8 mouse cellular contexts compared by ENCODE assay signal in genomic region chr7:29983340-29983689, GRCm38 (mm10). TPM values are rescaled to one million over a fixed set of nuclear protein-coding genes. Genes with fewer than 3 reads are reported as not detected.
DNase-seq lines count a peak whose midpoint lies in the region; ATAC-seq and TF ChIP-seq lines count a peak whose summit lies in the region.

No protein-coding gene starts in this region.

- no peak for ATAC-seq in kidney, embryonic 16.5 days (ENCODE audit: low FRiP score, low TSS enrichment)
- ATAC-seq in embryonic facial prominence, embryonic 11.5 days (replicated peaks; ENCODE audit: insufficient number of reproducible peaks, low FRiP score, low TSS enrichment, low read depth), result no peak; the same call in 1 of the 2 replicates
- no peak for ATAC-seq in hindbrain, postnatal 0 days
- ATAC-seq in monocyte, adult 5-6 weeks (replicated peaks; ENCODE audit: insufficient number of reproducible peaks, low FRiP score, low TSS enrichment, poor library complexity, severe bottlenecking), result 0 out of 2 replicates have a peak, but pooled peaks have one; percentile 1

- H3K9ac ChIP-seq in kidney, embryonic 16.5 days (replicated peaks; ENCODE audit: low read length), result peak overlapping the region; percentile 81
- peak overlapping the region; percentile 89 for H3K9ac ChIP-seq in embryonic facial prominence, embryonic 11.5 days (replicated peaks; ENCODE audit: low read length)
- peak overlapping the region; percentile 68 for H3K9ac ChIP-seq in hindbrain, postnatal 0 days (replicated peaks; ENCODE audit: low read length)

- TF ChIP-seq CTCF in hindbrain, postnatal 0 days (IDR thresholded peaks at IDR 0.05; ENCODE audit: low read depth), result no peak

- WGBS in kidney, embryonic 16.5 days, result 0% methylated on average over 8 of the region's 8 CpGs
- WGBS in embryonic facial prominence, embryonic 11.5 days, result 0% methylated on average over 8 of the region's 8 CpGs
- 2% methylated on average over 8 of the region's 8 CpGs for WGBS in hindbrain, postnatal 0 days

- H3K4me1 ChIP-seq in kidney, embryonic 16.5 days (ENCODE audit: insufficient read depth, low read length), result peaks cover 19% of the 10 kb centered on the region
- H3K4me1 ChIP-seq in embryonic facial prominence, embryonic 11.5 days (ENCODE audit: control insufficient read depth, insufficient read depth, low read length), result no peaks in the 10 kb centered on the region
- H3K4me1 ChIP-seq in hindbrain, postnatal 0 days (ENCODE audit: insufficient read depth, low read length), result peaks cover 5% of the 10 kb centered on the region; the same call in 1 of the 2 replicates

- no peak for DNase-seq in kidney, adult 8-10 months
- DNase-seq in embryonic facial prominence, embryonic 11.5 days (ENCODE audit: low spot score), result no peak
- DNase-seq in hindbrain, postnatal 0 days (ENCODE audit: low spot score), result no peak
- no peak for DNase-seq in layer of hippocampus, postnatal 36 days
- no peak for DNase-seq in cerebellum, adult 11 months
- DNase-seq in c-Kit-positive CD71-positive TER-119-positive erythroid progenitor cells, embryonic 14.5 days (ENCODE audit: low spot score), result no peak

- peak overlapping the region; percentile 96 for H3K27ac ChIP-seq in kidney, embryonic 16.5 days (ENCODE audit: low read length)
- peak overlapping the region; percentile 89 for H3K27ac ChIP-seq in embryonic facial prominence, embryonic 11.5 days (replicated peaks; ENCODE audit: low read depth, low read length)
- H3K27ac ChIP-seq in hindbrain, postnatal 0 days, result peak overlapping the region; percentile 89

- no peaks in the 10 kb centered on the region for H3K27me3 ChIP-seq in kidney, embryonic 16.5 days (ENCODE audit: insufficient read depth, low read length)
- no peaks in the 10 kb centered on the region for H3K27me3 ChIP-seq in embryonic facial prominence, embryonic 11.5 days (ENCODE audit: control insufficient read depth, insufficient read depth, low read length)
- H3K27me3 ChIP-seq in hindbrain, postnatal 0 days (ENCODE audit: insufficient read depth, low read length), result no peaks in the 10 kb centered on the region

- H3K4me2 ChIP-seq in kidney, embryonic 16.5 days (replicated peaks; ENCODE audit: low read depth, low read length), result peak overlapping the region; percentile 58
- peak overlapping the region; percentile 48 for H3K4me2 ChIP-seq in embryonic facial prominence, embryonic 11.5 days (ENCODE audit: low read depth, low read length)
- H3K4me2 ChIP-seq in hindbrain, postnatal 0 days (ENCODE audit: low read depth, low read length), result peak overlapping the region; percentile 70

- peaks cover 19% of the 10 kb centered on the region for H3K36me3 ChIP-seq in kidney, embryonic 16.5 days (ENCODE audit: insufficient read depth, low read length)
- H3K36me3 ChIP-seq in embryonic facial prominence, embryonic 11.5 days (replicated peaks; ENCODE audit: control insufficient read depth, insufficient read depth, low read depth, low read length), result peaks cover 4% of the 10 kb centered on the region
- H3K36me3 ChIP-seq in hindbrain, postnatal 0 days (ENCODE audit: insufficient read depth, low read length), result peaks cover 10% of the 10 kb centered on the region; the same call in 1 of the 2 replicates

- 0 out of 2 replicates have a peak, but pooled peaks cover 2% of the 10 kb centered on the region for H3K9me3 ChIP-seq in kidney, embryonic 16.5 days (ENCODE audit: low read length)
- no peaks in the 10 kb centered on the region for H3K9me3 ChIP-seq in embryonic facial prominence, embryonic 11.5 days (replicated peaks; ENCODE audit: control insufficient read depth, low read length)
- no peaks in the 10 kb centered on the region for H3K9me3 ChIP-seq in hindbrain, postnatal 0 days (ENCODE audit: low read length)

- H3K4me3 ChIP-seq in kidney, embryonic 16.5 days (ENCODE audit: low read length), result peak overlapping the region; percentile 88
- peak overlapping the region; percentile 86 for H3K4me3 ChIP-seq in embryonic facial prominence, embryonic 11.5 days (ENCODE audit: low read depth, low read length)
- H3K4me3 ChIP-seq in hindbrain, postnatal 0 days (ENCODE audit: low read length), result peak overlapping the region; percentile 82

RNA-seq across cellular contexts. Expression of gene Zfp568, which starts 0.4 kb away (rescaled TPM):
- 15.8 and 16.5 TPM in 2 replicates for polyA plus RNA-seq in kidney, embryonic 16.5 days (2015; fragmentation: Nextera tagmentation; extraction: Ambion mirVana)
- 19.5 and 20.0 TPM in 2 replicates for polyA plus RNA-seq in embryonic facial prominence, embryonic 11.5 days (2014; fragmentation: Nextera tagmentation; extraction: Ambion mirVana)
- 6.4 and 6.7 TPM in 2 replicates for total RNA-seq in hindbrain, postnatal 0 days (2014; rRNA removed)
- 2.8 and 3.5 TPM in 2 replicates for polyA plus RNA-seq in hindbrain, postnatal 0 days (2015; fragmentation: Nextera tagmentation; extraction: Ambion mirVana)
- total RNA-seq in monocyte, adult 5-6 weeks (2017), result 25.8 to 32.8 TPM (median 32.4 TPM) in 3 replicates
- 1 to 10 TPM; 4.3 to 5.6 TPM for total RNA-seq in layer of hippocampus, postnatal 36 days (2021)

RNA-seq across cellular contexts. Expression of gene Zfp74, which starts 29.4 kb away (rescaled TPM):
- 11.4 and 14.2 TPM in 2 replicates for polyA plus RNA-seq in kidney, embryonic 16.5 days (2015; fragmentation: Nextera tagmentation; extraction: Ambion mirVana)
- 10.0 and 13.7 TPM in 2 replicates for polyA plus RNA-seq in embryonic facial prominence, embryonic 11.5 days (2014; fragmentation: Nextera tagmentation; extraction: Ambion mirVana)
- total RNA-seq in hindbrain, postnatal 0 days (2014; rRNA removed), result 7.9 and 10.1 TPM in 2 replicates
- 13.1 and 14.6 TPM in 2 replicates for polyA plus RNA-seq in hindbrain, postnatal 0 days (2015; fragmentation: Nextera tagmentation; extraction: Ambion mirVana)
- 2.3 to 8.2 TPM (median 3.1 TPM) in 3 replicates for total RNA-seq in monocyte, adult 5-6 weeks (2017)
- 10 to 100 TPM; 16.3 to 19.6 TPM for total RNA-seq in layer of hippocampus, postnatal 36 days (2021)
